ENCODE assay signal across 15 mouse cellular contexts in genomic region chr9:83905820-83906219, GRCm38 (mm10). TPM values are rescaled to one million over a fixed set of nuclear protein-coding genes. Genes with fewer than 3 reads are reported as not detected.
DNase-seq lines count a peak whose midpoint lies in the region; ATAC-seq and TF ChIP-seq lines count a peak whose summit lies in the region.
"Had no signal": no experiment of that assay in that cellular context is flagged by ENCODE, and none has a peak within 500 bp of the region (broad histone marks: within the 10 kb centered on the region; RNA-seq: fewer than 3 reads in every experiment).

No protein-coding gene starts in this region.

- peak; percentile 48 for TF ChIP-seq CTCF in kidney, postnatal 0 days (IDR thresholded peaks at IDR 0.05; ENCODE audit: low read depth)
- TF ChIP-seq CTCF in MEL (IDR thresholded peaks at IDR 0.05 in 2 of 3, conservative IDR thresholded peaks at IDR 0.05 in 1 of 3; ENCODE audit: control insufficient read depth in 1 of 3, insufficient read depth in 1 of 3, low read depth in 2 of 3, low read length in 3 of 3, poor library complexity in 1 of 3, severe bottlenecking in 1 of 3), result peak in 1 of 3 experiments; percentile 74; a peak in 3 of 6 replicates
- TF ChIP-seq CTCF in kidney, adult 2 months (conservative IDR thresholded peaks at IDR 0.05; ENCODE audit: insufficient read depth, insufficient read length, low read depth, low read length), result no peak

- H3K9me3 ChIP-seq in kidney, postnatal 0 days (replicated peaks; ENCODE audit: low read length), result no peaks in the 10 kb centered on the region
- H3K9me3 ChIP-seq in MEL (replicated peaks; ENCODE audit: insufficient read depth, low read length), result no peaks in the 10 kb centered on the region
- H3K9me3 ChIP-seq: G1E; heart, embryonic 15.5 days; midbrain, embryonic 13.5 days had no signal

- no peaks in the 10 kb centered on the region for H3K79me2 ChIP-seq in MEL (ENCODE audit: control insufficient read depth, insufficient read depth, low read length, poor library complexity)

- H3K4me3 ChIP-seq in kidney, postnatal 0 days (replicated peaks; ENCODE audit: low read depth, low read length), result no peak overlapping the region
- peak overlapping the region; percentile 25 to 72; a peak in 3 of 4 replicates for H3K4me3 ChIP-seq in MEL (ENCODE audit: control insufficient read depth in 1 of 2, insufficient read depth in 1 of 2, low read depth in 2 of 2, low read length in 2 of 2)
- H3K4me3 ChIP-seq in kidney, adult 2 months (ENCODE audit: insufficient read depth, low read depth, low read length), result no peak overlapping the region
- H3K4me3 ChIP-seq: heart, embryonic 15.5 days; midbrain, embryonic 13.5 days had no signal

- WGBS in kidney, postnatal 0 days, result 72% methylated on average over 4 of the region's 4 CpGs
- WGBS in kidney, adult 2 months, result 50% methylated on average over 4 of the region's 4 CpGs

- no peak overlapping the region for H3K4me2 ChIP-seq in kidney, postnatal 0 days (ENCODE audit: low read length)
- H3K4me2 ChIP-seq: heart, embryonic 15.5 days; midbrain, embryonic 13.5 days had no signal

- H3K36me3 ChIP-seq in kidney, postnatal 0 days (ENCODE audit: insufficient read depth, low read length), result no peaks in the 10 kb centered on the region
- H3K36me3 ChIP-seq in MEL (ENCODE audit: control insufficient read depth in 1 of 2, insufficient read depth in 2 of 2, low read length in 2 of 2), result peaks cover 0 to 4% of the 10 kb centered on the region in 2 experiments; a peak in 2 of 4 replicates
- H3K36me3 ChIP-seq in kidney, adult 2 months (ENCODE audit: control insufficient read depth, insufficient read depth, low read length), result no peaks in the 10 kb centered on the region
- H3K36me3 ChIP-seq: G1E; heart, embryonic 15.5 days; midbrain, embryonic 13.5 days had no signal

- no peak overlapping the region for H3K27ac ChIP-seq in kidney, postnatal 0 days
- no peak overlapping the region for H3K27ac ChIP-seq in MEL (ENCODE audit: control insufficient read depth, low read depth, low read length)
- no peak overlapping the region for H3K27ac ChIP-seq in kidney, adult 2 months (ENCODE audit: insufficient read depth, low read depth, low read length)
- H3K27ac ChIP-seq: heart, embryonic 15.5 days; midbrain, embryonic 13.5 days had no signal

- TF ChIP-seq EP300 in MEL (IDR thresholded peaks at IDR 0.05; ENCODE audit: low read depth in 1 of 2, low read length in 2 of 2), result no peak

- no peaks in the 10 kb centered on the region for H3K4me1 ChIP-seq in kidney, postnatal 0 days (replicated peaks; ENCODE audit: insufficient read depth, low read length)
- peaks cover 0 to 2% of the 10 kb centered on the region in 2 experiments; a peak in 1 of 4 replicates for H3K4me1 ChIP-seq in MEL (ENCODE audit: control insufficient read depth in 1 of 2, insufficient read depth in 2 of 2, low read length in 2 of 2)
- no peaks in the 10 kb centered on the region for H3K4me1 ChIP-seq in kidney, adult 2 months (ENCODE audit: control insufficient read depth, insufficient read depth, low read length)
- H3K4me1 ChIP-seq: heart, embryonic 15.5 days; midbrain, embryonic 13.5 days had no signal

- TF ChIP-seq RAD21 in MEL (IDR thresholded peaks at IDR 0.05; ENCODE audit: low read depth, low read length), result peak; percentile 87

- ATAC-seq in kidney, postnatal 0 days (replicated peaks; ENCODE audit: low FRiP score, low read depth), result no peak
- peak; percentile 57 for ATAC-seq in megakaryocyte, adult 5-6 weeks (ENCODE audit: poor library complexity, severe bottlenecking)
- ATAC-seq: hindbrain, embryonic 16.5 days; midbrain, embryonic 13.5 days had no signal

- DNase-seq in kidney, postnatal 0 days (ENCODE audit: low spot score), result peak; percentile 48
- DNase-seq in kidney, postnatal 14 days, result no peak
- DNase-seq in A20 (ENCODE audit: low read depth, low spot score), result peak; percentile 68
- DNase-seq in MEL (ENCODE audit: low read depth, low spot score), result peak; percentile 64
- DNase-seq in cerebellum, adult 8-10 months, result no peak
- no peak for DNase-seq in kidney, adult 2 months
- DNase-seq in right cerebral cortex, postnatal 10 days (ENCODE audit: low spot score in 2 of 2), result no peak
- DNase-seq: adrenal gland, adult 2 months; kidney, postnatal 4 days; lung, adult 2 months had no signal

- H3K9ac ChIP-seq in kidney, postnatal 0 days (ENCODE audit: low read depth, low read length), result no peak overlapping the region
- H3K9ac ChIP-seq in MEL (ENCODE audit: control insufficient read depth, low read depth, low read length, poor library complexity, severe bottlenecking), result no peak overlapping the region
- H3K9ac ChIP-seq: heart, embryonic 15.5 days; midbrain, embryonic 13.5 days had no signal

- no peaks in the 10 kb centered on the region for H3K27me3 ChIP-seq in kidney, postnatal 0 days (ENCODE audit: insufficient read depth, low read length)
- H3K27me3 ChIP-seq in MEL (ENCODE audit: control insufficient read depth in 1 of 2, insufficient read depth in 2 of 2, low read length in 2 of 2), result peaks cover 0 to 2% of the 10 kb centered on the region in 2 experiments; a peak in 1 of 4 replicates
- no peaks in the 10 kb centered on the region for H3K27me3 ChIP-seq in kidney, adult 2 months (replicated peaks; ENCODE audit: control insufficient read depth, insufficient read depth, low read length)
- H3K27me3 ChIP-seq: heart, embryonic 15.5 days; midbrain, embryonic 13.5 days had no signal

- TF ChIP-seq POLR2A in MEL (IDR thresholded peaks at IDR 0.05; ENCODE audit: control insufficient read depth in 1 of 2, insufficient read depth in 1 of 2, low read depth in 1 of 2, low read length in 2 of 2, poor library complexity in 1 of 2), result no peak
- no peak for TF ChIP-seq POLR2A in kidney, adult 2 months (IDR thresholded peaks at IDR 0.05; ENCODE audit: low read depth, low read length)

TF ChIP-seq in MEL, 35 proteins besides CTCF, POLR2A, EP300 and RAD21:
- TF ChIP-seq ELF1 (IDR thresholded peaks at IDR 0.05; ENCODE audit: low read depth, low read length) (no peak), MAX (IDR thresholded peaks at IDR 0.05; ENCODE audit: low read length) (no peak), SIN3A (IDR thresholded peaks at IDR 0.05; ENCODE audit: low read length) (peak; percentile 18; the same call in 1 of the 2 replicates), ZC3H11A (IDR thresholded peaks at IDR 0.05; ENCODE audit: low read depth, low read length) (peak; percentile 80), USF1 (IDR thresholded peaks at IDR 0.05; ENCODE audit: low read depth, low read length) (no peak), TAL1 (IDR thresholded peaks at IDR 0.05; ENCODE audit: low read length) (no peak), JUND (IDR thresholded peaks at IDR 0.05; ENCODE audit: low read depth, low read length) (no peak), MAZ (IDR thresholded peaks at IDR 0.05; ENCODE audit: low read depth, low read length) (no peak), MXI1 (IDR thresholded peaks at IDR 0.05; ENCODE audit: low read depth, low read length) (no peak), ZNF384 (IDR thresholded peaks at IDR 0.05; ENCODE audit: low read depth, low read length) (no peak), NRF1 (IDR thresholded peaks at IDR 0.05; ENCODE audit: insufficient read depth, low read depth, low read length, poor library complexity, severe bottlenecking) (no peak), GATA1 (IDR thresholded peaks at IDR 0.05; ENCODE audit: low read depth, low read length) (no peak), MAFK (IDR thresholded peaks at IDR 0.05; ENCODE audit: borderline replicate concordance, low read depth, low read length) (no peak), ETS1 (IDR thresholded peaks at IDR 0.05; ENCODE audit: low read depth, low read length) (no peak), CHD2 (IDR thresholded peaks at IDR 0.05; ENCODE audit: low read length) (no peak), ZMIZ1 (IDR thresholded peaks at IDR 0.05; ENCODE audit: low read depth, low read length) (no peak), KAT2A (conservative IDR thresholded peaks at IDR 0.05; ENCODE audit: low read depth, low read length) (no peak), SMC3 (IDR thresholded peaks at IDR 0.05; ENCODE audit: low read depth, low read length) (peak; percentile 79), BHLHE40 (IDR thresholded peaks at IDR 0.05; ENCODE audit: borderline replicate concordance, low read depth, low read length) (no peak)

RNA-seq across cellular contexts. Expression of gene Bckdhb, which starts 19.1 kb away (rescaled TPM):
- 50.6 and 50.7 TPM in 2 replicates for polyA plus RNA-seq in kidney, postnatal 0 days (2015; fragmentation: Nextera tagmentation; extraction: Ambion mirVana)
- total RNA-seq in MEL (2012; rRNA removed), result 15.9 and 18.2 TPM in 2 replicates
- polyA plus RNA-seq in MEL (2012; ENCODE audit: insufficient read depth in 1 of 2, insufficient read length in 2 of 2, low read depth in 1 of 2, low replicate concordance in 2 of 2, missing spikeins in 1 of 2), result 10 to 100 TPM in 1 of 2 experiments, not detected in 1; 26.6 TPM
- 5.5 and 8.8 TPM in 2 replicates for total RNA-seq in megakaryocyte, adult 5-6 weeks (2015)
- 3.6 and 4.8 TPM in 2 replicates for total RNA-seq in megakaryocyte, adult 5-6 weeks (2017)
- polyA plus RNA-seq in kidney, adult 2 months (2012; rRNA removed), result 57.7 and 61.7 TPM in 2 replicates

Comparison
In these comparisons a context has a peak if more than half of its experiments do, and no peak if none do; other contexts are left out.
1. DNase-seq: peak in kidney, postnatal 0 days (single experiment), A20 (single experiment) and MEL (single experiment); none in kidney, postnatal 14 days (single experiment), cerebellum, adult 8-10 months (single experiment), kidney, adult 2 months (single experiment) and right cerebral cortex, postnatal 10 days (0 of 2).
2. H3K4me3 ChIP-seq: peak in MEL (2 of 2); none in kidney, postnatal 0 days (single experiment) and kidney, adult 2 months (single experiment).